Mouse (Mus musculus) thymus, adult 2 months (tissue): ENCODE results near the gene Ephb3. TPM values are rescaled to one million over a fixed set of nuclear protein-coding genes. Genes with fewer than 3 reads are reported as not detected.
A peak's percentile ranks its signal among the peaks of the same experiment; 100 is the strongest.

Source experiments
- DNase-seq: peaks from one replicate; pipeline ENCODE4 v3.0.0; 2021
- H3K27ac ChIP-seq: fragments of 200-500 bp; 2 replicates; pipeline ENCODE4 v1.5.1; 2012; ENCODE audit warnings: low read length, control low read depth; ENCODE audit not compliant: control insufficient read depth, insufficient read depth
- H3K27me3 ChIP-seq: fragments of 200-500 bp; 2 replicates; pipeline ENCODE4 v1.6.1; 2012; ENCODE audit warnings: mild to moderate bottlenecking, low read length, moderate library complexity, mixed read lengths; ENCODE audit not compliant: control insufficient read depth, insufficient read depth
- H3K36me3 ChIP-seq: fragments of 200-500 bp; 2 replicates; pipeline ENCODE4 v1.6.1; 2012; ENCODE audit warnings: mild to moderate bottlenecking, low read length, moderate library complexity; ENCODE audit not compliant: control insufficient read depth, insufficient read depth
- H3K4me1 ChIP-seq: fragments of 200-500 bp; replicated peaks from 2 replicates; pipeline ENCODE4 v1.6.1; 2012; ENCODE audit warnings: low read length; ENCODE audit not compliant: control insufficient read depth, insufficient read depth
- H3K4me3 ChIP-seq: fragments of 200-500 bp; 2 replicates; pipeline ENCODE4 v1.5.1; 2012; ENCODE audit warnings: mild to moderate bottlenecking, low read length, control low read depth, moderate library complexity; ENCODE audit not compliant: control insufficient read depth, insufficient read depth
- CTCF ChIP-seq: fragments of 200-500 bp; IDR thresholded peaks from 2 replicates; pipeline ENCODE4 v1.5.1; 2012; ENCODE audit warnings: mild to moderate bottlenecking, control low read depth, low read length, moderate library complexity, borderline replicate concordance; ENCODE audit not compliant: control insufficient read depth, poor library complexity, insufficient read depth; ENCODE audit errors: extremely low read depth
- POLR2A ChIP-seq: fragments of 200-500 bp; IDR thresholded peaks from 2 replicates; pipeline ENCODE4 v1.6.1; 2012; ENCODE audit warnings: mild to moderate bottlenecking, low read length, control low read depth, moderate library complexity; ENCODE audit not compliant: control insufficient read depth, poor library complexity, insufficient read depth; ENCODE audit errors: extremely low read depth
- WGBS: fragments of 180-500 bp; shearing (Covaris S2); methylation state at CpG from one replicate; pipeline ENCODE4 v1.1.7; 2018; 5-methylcytosine and 5-hydroxymethylcytosine counted together
- polyA plus RNA-seq: library from polyadenylated mRNA; depleted of rRNA; stranded (reverse); fragments of >200 nt; gene quantifications from 2 replicates; pipeline ENCODE4 v1.2.3, GENCODE M21; 2012

The Ephb3 gene
- polyA plus RNA-seq, 1 experiment = 3.8 TPM

GRCm38 (mm10) chr16:21194182-21194581, 10.4 kb upstream of the Ephb3 start:
- H3K27ac ChIP-seq = no peak overlapping the region
- no peaks in the 10 kb centered on the region for H3K27me3 ChIP-seq
- DNase-seq = no peak
- WGBS = 90% methylated on average over 12 of the region's 12 CpGs
- TF ChIP-seq POLR2A (no peak), CTCF (no peak)
- H3K4me3 ChIP-seq = no peak overlapping the region
- H3K4me1 ChIP-seq = no peaks in the 10 kb centered on the region
- no peaks in the 10 kb centered on the region for H3K36me3 ChIP-seq

- WGBS = 87% methylated on average over 8 of the region's 8 CpGs
- Histone ChIP-seq H3K4me3 (no peak overlapping the region), H3K36me3 (no peaks in the 10 kb centered on the region), H3K4me1 (no peaks in the 10 kb centered on the region), H3K27me3 (no peaks in the 10 kb centered on the region; the same call in 1 of the 2 replicates), H3K27ac (no peak overlapping the region)
- TF ChIP-seq CTCF = no peak
- TF ChIP-seq POLR2A = no peak
- no peak for DNase-seq
Measured at GRCm38 (mm10) chr16:21195260-21195866, 9.2 kb upstream of the Ephb3 start.

GRCm38 (mm10) chr16:21196576-21196975, 8.0 kb upstream of the Ephb3 start:
- no peak for TF ChIP-seq POLR2A
- TF ChIP-seq CTCF = no peak
- no peak overlapping the region for H3K27ac ChIP-seq
- no peak for DNase-seq
- no peaks in the 10 kb centered on the region; the same call in 1 of the 2 replicates for H3K27me3 ChIP-seq
- H3K36me3 ChIP-seq = no peaks in the 10 kb centered on the region
- 92% methylated on average over 3 of the region's 3 CpGs for WGBS
- H3K4me1 ChIP-seq = no peaks in the 10 kb centered on the region
- no peak overlapping the region for H3K4me3 ChIP-seq

DNA sequence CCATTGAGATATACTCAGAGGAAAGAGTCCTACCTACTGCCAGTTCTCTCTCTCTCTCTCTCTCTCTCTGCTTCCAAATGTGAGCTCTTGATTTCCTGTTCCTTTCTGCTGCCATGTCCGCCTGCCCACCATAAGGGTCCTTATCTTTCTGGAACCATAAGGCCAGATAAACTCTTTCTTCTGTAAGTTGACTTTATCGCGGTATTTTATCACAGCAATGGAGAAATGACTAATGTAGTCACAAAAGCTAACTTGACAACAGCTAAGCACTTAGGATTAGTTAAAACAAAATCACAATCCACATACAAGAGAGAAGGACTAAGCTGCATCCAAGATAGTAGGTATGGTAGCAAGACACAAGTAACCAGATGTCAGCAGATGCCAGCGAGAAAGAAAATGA, 7.0 kb upstream of the Ephb3 start:
- DNase-seq = no peak
- Histone ChIP-seq H3K4me3 (no peak overlapping the region), H3K4me1 (no peaks in the 10 kb centered on the region), H3K36me3 (no peaks in the 10 kb centered on the region), H3K27me3 (no peaks in the 10 kb centered on the region; the same call in 1 of the 2 replicates), H3K27ac (no peak overlapping the region)
- TF ChIP-seq POLR2A (no peak), CTCF (no peak)
- WGBS = 90% methylated on average over 4 of the region's 4 CpGs

- H3K27ac ChIP-seq = no peak overlapping the region
- no peak for DNase-seq
- no peak overlapping the region for H3K4me3 ChIP-seq
- no peaks in the 10 kb centered on the region for H3K4me1 ChIP-seq
- H3K36me3 ChIP-seq = no peaks in the 10 kb centered on the region
- WGBS = 82% methylated on average over 7 of the region's 7 CpGs
- H3K27me3 ChIP-seq = no peaks in the 10 kb centered on the region; the same call in 1 of the 2 replicates
- no peak for TF ChIP-seq POLR2A
- no peak for TF ChIP-seq CTCF
Measured at GRCm38 (mm10) chr16:21198006-21198405, 6.5 kb upstream of the Ephb3 start.

DNA sequence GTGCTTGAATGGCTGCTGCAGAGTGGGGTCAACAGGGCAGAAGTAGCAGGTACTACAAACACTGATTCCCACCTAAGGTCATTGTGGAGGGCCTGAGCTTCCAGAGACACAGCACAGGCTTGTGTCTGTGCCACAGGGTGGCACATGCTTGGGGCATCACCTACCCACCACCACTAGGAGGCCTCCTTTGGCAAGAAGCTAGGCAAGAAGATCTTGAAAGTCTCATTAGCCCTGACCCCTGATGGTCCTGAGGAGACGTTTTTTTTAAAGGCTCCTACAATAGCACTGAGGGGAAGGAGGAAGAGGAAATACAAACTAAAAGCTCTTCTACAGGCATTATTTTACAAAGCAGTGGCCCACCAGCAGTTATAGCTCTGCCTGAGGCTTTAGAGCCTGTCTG, 6.0 kb upstream of the Ephb3 start:
- no peak overlapping the region for H3K27ac ChIP-seq
- no peaks in the 10 kb centered on the region; the same call in 1 of the 2 replicates for H3K27me3 ChIP-seq
- peak; percentile 16 for DNase-seq
- no peaks in the 10 kb centered on the region for H3K4me1 ChIP-seq
- H3K36me3 ChIP-seq = no peaks in the 10 kb centered on the region
- 0% methylated on average over 1 of the region's 1 CpGs for WGBS
- no peak overlapping the region for H3K4me3 ChIP-seq
- TF ChIP-seq CTCF (no peak; the same call in 1 of the 2 replicates), POLR2A (no peak)
